Mouse (Mus musculus) thymus, postnatal 4 days (tissue): Measurements from ENCODE around the gene Sympk.

Experiments
- DNase-seq: peaks from one replicate; pipeline ENCODE4 v3.0.0; 2021

The Sympk gene

GRCm38 (mm10) chr7:19084921-19085473 lies 60.8 kb downstream of the Sympk start:
- DNase-seq = no peak

DNA sequence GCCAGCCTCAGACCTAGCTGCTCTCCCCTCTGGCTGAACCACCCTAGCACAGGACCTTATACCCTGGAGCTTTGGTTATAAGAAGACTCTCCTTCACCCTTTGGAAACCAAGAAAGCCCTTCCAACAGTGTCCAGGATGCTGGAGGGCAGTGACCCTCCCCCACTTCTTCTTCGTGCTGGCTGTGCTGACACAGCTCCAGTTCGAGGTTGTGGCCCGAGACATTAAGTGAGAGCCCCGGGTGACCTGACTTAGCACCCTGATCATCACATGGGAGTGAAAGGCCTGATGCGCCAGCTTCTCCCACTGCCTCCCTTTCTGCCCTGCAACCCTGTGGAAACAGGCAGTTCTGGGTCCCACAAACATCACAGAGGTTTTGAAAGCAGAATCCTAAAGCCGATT lies 61.3 kb downstream of the Sympk start:
- DNase-seq = no peak

DNA sequence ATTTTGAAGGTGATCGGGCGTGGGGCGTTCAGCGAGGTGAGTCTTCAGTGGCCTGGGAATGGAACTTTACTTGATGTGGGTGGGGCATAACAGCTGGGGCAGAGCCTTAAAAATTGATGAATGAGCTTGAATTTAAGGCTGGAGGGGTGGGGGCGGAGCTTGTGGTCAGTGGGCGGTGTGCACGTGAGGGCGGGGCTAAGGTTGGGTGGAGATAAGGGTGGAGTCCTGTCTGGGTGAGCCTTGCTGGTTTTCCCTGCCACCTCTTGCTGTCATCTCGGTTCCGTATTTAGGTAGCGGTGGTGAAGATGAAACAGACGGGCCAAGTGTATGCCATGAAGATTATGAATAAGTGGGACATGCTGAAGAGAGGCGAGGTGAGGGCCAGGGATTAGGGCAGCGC lies 61.9 kb downstream of the Sympk start:
- DNase-seq = peak; percentile 66

DNA sequence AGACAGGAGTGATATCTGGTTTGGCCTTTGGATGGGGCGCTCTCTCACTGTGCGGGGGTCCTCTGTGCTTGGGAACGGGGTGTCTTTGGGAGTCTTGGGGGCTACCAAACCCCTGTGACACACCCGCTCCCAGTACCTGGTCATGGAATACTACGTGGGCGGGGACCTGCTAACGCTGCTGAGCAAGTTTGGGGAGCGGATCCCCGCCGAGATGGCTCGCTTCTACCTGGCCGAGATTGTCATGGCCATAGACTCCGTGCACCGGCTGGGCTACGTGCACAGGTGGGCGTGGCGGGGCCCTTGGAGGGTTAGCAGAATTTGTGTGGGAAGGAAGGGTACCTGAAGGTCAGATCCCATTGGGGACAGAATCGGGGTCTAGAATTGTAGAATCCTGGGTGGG lies 62.6 kb downstream of the Sympk start:
- DNase-seq = no peak

DNA sequence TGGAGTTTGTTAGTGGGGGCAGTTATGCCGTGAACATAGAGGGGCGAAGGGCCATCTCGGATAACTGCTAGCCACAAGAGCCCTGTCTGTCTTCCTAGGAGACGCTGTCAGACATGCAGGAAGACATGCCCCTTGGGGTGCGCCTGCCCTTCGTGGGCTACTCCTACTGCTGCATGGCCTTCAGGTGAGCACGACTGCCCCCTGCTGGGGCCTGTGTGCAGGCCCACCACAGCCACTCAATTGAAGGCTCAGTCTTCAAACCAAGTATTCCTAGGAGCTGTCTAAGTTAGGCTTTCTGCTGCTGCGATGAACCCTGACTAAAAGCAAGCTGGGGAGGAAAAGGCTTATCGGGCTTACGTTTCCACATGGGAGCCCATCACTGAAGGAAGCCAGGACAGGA lies 64.6 kb downstream of the Sympk start:
- DNase-seq = peak; percentile 89

DNA sequence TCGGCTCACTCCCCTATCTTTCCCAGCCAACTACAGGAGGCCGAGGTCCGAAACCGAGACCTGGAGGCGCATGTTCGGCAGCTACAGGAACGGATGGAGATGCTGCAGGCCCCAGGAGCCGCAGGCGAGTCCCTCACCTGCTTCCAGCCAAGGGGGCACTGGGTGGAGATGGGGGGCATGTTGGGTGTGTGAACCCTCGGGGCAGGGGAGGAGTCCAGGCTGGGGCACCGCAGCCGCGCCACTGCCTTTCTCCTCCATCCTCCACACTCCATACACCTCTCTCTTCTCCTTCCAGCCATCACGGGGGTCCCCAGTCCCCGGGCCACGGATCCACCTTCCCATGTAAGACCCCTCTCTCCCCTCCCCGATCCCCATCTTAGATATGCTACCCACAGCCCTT lies 67.7 kb downstream of the Sympk start:
- DNase-seq = peak; percentile 24

GRCm38 (mm10) chr7:19092381-19093173 lies 68.4 kb downstream of the Sympk start:
- DNase-seq = peak; percentile 57

GRCm38 (mm10) chr7:19093174-19093521 lies 69.0 kb downstream of the Sympk start:
- DNase-seq = peak; percentile 95

DNA sequence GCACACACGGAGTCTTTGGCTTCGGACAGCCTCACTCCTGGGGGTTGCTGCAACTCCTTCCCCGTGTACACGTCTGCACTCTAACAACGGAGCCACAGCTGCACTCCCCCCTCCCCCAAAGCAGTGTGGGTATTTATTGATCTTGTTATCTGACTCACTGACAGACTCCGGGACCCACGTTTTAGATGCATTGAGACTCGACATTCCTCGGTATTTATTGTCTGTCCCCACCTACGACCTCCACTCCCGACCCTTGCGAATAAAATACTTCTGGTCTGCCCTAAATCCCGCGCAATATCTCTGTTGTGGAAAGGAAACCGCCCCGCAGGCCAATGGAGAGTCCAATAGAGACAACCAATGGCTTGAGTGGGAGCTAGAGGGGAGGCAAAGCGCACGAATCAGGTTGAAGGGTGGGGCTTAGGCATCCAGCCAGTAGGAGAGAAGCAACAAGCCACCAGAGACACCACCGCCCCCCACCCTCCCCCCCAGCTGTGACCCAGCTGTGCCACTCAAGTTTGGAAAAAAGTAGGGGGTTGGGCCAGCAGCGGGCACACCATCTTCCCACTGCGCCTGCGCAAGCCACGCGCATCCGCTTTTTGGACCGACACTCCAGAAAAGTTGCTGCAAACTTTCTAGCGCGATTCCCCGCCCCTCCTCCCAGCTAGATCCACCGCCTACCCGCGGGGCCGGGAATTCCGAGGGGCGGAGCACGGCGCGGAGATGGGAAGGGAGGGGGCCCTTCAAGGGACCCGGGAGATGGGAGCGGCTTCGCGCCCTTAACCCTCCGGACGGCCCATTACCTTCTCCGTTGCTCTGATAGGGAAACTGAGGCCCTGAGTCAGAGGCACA lies 69.6 kb downstream of the Sympk start:
- peak; percentile 97 for DNase-seq

DNA sequence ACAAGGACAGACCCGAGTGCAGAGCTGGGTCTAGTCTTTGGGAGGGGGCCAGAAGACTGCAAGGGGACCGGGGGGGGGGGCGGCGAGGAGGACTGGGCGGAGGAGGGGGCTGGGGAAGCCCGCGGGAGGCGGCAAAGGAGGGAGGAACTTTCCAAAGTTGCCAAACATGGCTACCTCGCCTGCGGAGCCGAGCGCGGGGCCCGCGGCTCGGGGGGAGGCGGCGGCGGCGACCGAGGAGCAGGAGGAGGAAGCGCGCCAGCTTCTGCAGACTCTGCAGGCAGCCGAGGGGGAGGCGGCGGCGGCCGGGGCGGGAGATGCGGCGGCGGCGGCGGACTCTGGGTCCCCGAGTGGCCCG lies 70.3 kb downstream of the Sympk start, which contains the start of gene Six5:
TSS of gene Six5 (plus strand) at position 124 of the 355 bp plus-strand sequence.
- peak; percentile 85 for DNase-seq

DNA sequence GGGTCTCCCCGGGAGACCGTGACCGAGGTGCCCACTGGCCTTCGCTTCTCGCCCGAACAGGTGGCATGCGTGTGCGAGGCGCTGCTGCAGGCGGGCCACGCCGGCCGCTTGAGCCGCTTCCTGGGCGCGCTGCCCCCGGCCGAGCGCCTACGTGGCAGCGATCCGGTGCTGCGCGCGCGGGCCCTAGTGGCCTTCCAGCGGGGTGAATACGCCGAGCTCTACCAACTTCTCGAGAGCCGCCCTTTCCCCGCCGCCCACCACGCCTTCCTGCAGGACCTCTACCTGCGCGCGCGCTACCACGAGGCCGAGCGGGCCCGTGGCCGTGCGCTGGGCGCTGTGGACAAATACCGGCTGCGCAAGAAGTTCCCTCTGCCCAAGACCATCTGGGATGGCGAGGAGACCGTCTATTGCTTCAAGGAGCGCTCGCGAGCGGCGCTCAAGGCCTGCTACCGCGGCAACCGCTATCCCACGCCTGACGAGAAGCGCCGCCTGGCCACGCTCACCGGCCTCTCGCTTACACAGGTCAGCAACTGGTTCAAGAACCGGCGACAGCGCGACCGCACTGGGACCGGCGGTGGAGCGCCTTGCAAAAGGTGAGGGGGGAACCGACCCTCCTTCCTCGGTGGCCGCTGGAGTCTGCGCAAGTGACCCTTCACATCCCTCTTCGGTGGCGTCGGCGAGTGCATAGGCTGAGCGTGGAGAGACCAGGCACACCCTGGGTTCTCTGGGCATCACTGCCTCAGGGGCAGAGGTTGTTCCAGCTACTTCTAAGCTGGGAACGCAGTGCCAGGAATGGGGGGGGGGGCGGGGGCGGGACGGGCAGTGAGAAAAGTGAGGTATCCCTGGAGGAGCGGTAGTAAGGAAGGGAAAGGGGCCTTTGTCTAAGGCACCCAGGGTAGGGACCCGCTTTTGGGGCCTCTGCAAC lies 70.9 kb downstream of the Sympk start:
- DNase-seq = peak; percentile 67

DNA sequence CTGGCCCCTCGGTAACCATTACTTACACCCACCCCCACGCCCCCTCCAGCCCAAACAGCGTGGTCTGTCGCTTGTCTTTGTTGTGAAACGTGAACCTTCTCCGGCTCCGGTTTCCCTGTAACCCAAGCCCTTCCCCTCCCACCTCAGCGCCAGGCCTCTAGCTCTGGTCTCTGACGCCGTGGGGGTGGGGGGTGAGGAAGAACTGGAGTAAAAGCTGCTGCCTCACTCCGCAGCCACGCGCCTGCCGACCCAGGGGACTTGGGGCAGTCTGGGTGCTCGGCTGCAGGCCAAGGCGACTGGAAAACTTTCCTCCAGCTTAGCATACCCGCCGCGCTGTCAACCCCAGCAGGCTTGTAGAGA lies 71.6 kb downstream of the Sympk start:
- peak; percentile 53 for DNase-seq

DNA sequence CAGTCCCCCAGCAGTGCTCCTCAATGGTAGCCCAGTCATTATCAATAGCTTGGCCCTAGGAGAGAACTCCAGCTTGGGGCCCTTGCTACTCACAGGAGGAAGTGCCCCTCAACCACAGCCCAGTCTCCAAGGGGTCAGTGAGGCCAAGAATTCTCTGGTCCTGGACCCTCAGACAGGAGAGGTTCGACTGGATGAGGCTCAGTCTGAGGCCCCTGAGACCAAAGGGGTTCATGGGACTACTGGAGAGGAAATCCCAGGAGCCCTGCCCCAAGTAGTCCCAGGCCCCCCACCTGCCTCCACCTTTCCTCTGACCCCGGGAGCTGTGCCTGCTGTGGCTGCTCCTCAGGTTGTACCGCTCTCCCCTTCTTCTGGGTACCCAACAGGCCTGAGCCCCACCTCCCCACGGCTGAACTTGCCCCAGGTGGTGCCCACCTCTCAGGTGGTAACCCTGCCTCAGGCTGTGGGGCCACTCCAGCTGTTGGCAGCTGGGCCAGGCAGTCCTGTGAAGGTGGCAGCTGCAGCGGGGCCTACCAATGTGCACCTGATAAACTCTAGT lies 72.3 kb downstream of the Sympk start:
- DNase-seq = peak; percentile 10

DNA sequence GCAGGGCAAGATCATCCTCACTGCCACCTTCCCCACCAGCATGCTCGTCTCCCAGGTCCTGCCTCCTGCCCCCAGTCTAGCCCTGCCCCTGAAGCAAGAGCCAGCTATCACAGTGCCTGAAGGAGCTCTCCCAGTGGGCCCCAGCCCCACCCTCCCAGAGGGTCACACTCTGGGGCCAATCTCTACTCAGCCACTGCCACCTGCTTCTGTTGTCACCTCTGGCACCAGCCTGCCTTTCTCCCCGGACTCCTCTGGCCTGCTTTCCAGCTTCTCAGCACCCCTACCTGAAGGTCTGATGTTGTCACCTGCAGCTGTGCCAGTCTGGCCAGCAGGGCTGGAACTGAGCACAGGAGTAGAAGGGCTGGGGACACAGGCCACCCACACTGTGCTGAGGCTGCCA lies 73.0 kb downstream of the Sympk start:
- DNase-seq = peak; percentile 14

DNA sequence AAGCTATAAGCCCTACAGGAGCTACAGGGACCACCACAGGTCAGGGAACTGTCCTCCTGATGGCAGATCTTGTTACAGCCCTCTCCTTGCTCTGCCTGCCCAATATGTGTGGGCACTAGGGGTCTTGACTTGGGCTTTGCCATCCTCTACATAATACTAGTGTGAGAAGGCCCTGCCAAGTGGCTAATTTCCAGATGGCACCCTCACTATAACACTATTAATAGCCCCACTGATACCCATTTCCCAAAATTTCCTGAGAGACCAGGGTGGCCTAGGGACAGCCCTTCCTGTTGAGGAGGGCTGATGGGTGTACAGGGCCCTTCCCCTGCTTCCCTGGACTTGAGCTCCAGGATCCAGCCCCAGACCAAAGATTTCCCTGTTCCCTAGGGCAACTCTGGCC lies 73.7 kb downstream of the Sympk start:
- no peak for DNase-seq

DNA sequence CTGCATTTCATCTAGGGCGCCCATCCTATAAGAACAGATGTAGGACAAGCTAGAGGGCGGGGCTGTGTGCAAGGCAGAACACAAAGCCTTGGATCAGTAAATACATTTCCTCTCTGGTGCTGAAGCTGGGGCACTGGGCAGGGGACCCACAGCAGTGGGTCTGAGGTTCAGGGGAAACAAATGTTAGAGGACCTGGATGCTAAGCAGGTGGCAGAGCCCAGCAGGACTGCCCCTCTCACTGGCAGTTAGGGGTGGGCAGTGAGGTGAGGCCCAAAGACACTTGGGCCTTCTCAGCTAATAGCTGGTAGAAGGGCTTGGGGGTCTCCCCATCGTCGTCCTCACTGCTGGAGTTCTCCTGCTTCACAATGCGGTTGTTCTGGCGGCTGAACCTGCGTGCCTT lies 74.6 kb downstream of the Sympk start:
- DNase-seq = no peak

- no peak for DNase-seq
Measured at GRCm38 (mm10) chr7:19100290-19100689, 76.1 kb downstream of the Sympk start.

DNA sequence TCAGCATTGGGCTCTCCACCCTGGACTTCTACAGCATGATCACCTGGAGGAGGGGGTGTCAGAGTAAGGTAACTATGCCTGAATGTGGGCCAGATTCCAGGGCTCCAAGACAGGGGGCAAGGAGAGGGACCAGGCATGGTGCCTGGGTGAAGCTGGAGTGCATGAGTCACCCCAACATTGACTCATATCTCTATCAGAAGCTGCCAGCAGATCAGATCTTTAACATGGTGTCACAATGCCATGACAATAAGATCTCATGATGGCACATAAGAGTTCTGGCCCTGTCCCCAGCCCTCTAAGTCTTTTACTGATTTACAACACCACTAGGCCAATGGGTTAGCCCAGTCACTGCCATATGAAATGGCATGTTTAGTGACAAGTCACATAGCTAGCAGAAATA lies 79.6 kb downstream of the Sympk start:
- no peak for DNase-seq
